Mouse (Mus musculus): ENCODE results near the gene Polr2a.

GRCm38 (mm10) chr11:69776488-69776887 lies 18.1 kb upstream of the Polr2a start:
- TF ChIP-seq POLR2A (IDR thresholded peaks at IDR 0.05; ENCODE audit: insufficient read depth, low read length) (no peak), CTCF (IDR thresholded peaks at IDR 0.05; ENCODE audit: low read depth, low read length) (no peak), EP300 (IDR thresholded peaks at IDR 0.05; ENCODE audit: insufficient read depth, low read depth, low read length) (no peak)

Measured in ES-Bruce4 (cell line).